Mouse (Mus musculus) gastrocnemius, postnatal 4 days (tissue): ENCODE results near the gene Pde4b. TPM values are rescaled to one million over a fixed set of nuclear protein-coding genes. Genes with fewer than 3 reads are reported as not detected.
"Not testable (repeated sequence)": the region's sequence is repeated elsewhere in the genome, so short reads cannot be mapped to it uniquely, and the experiment has no call there.

ENCODE experiments used
- DNase-seq, 2 experiments: peaks; one replicate each; pipeline ENCODE4 v3.0.0; 2021 to 2022; ENCODE audit warnings: low spot score in 2 of 2, mixed read lengths in 2 of 2
- total RNA-seq, 2 experiments: library from RNA; stranded (reverse); gene quantifications; 2 replicates each; pipeline ENCODE4 v1.2.3; 2021

Gene Pde4b
- total RNA-seq, 2 experiments from 2014 or later: 40.0 to 51.2 TPM

- DNase-seq: no peak
Observed at GRCm38 (mm10) chr4:102446160-102446945, 359.0 kb downstream of the Pde4b start.

- no peak for DNase-seq
Observed at GRCm38 (mm10) chr4:102456426-102456825, 369.1 kb downstream of the Pde4b start.

- DNase-seq: no peak
Observed at GRCm38 (mm10) chr4:102459216-102459999, 372.1 kb downstream of the Pde4b start.

GRCm38 (mm10) chr4:102478104-102478503 lies 390.8 kb downstream of the Pde4b start:
- DNase-seq: no peak

- DNase-seq: no peak
Observed at GRCm38 (mm10) chr4:102478860-102479259, 391.5 kb downstream of the Pde4b start.

GRCm38 (mm10) chr4:102480830-102481484 lies 393.6 kb downstream of the Pde4b start:
- no peak for DNase-seq

GRCm38 (mm10) chr4:102483354-102484018 lies 396.1 kb downstream of the Pde4b start:
- DNase-seq: no peak

GRCm38 (mm10) chr4:102484738-102485137 lies 397.4 kb downstream of the Pde4b start:
- no peak for DNase-seq

- no peak for DNase-seq
Observed at GRCm38 (mm10) chr4:102486134-102486920, 399.0 kb downstream of the Pde4b start.

GRCm38 (mm10) chr4:102486921-102487240 lies 399.5 kb downstream of the Pde4b start:
- no peak for DNase-seq

- no peak for DNase-seq
Observed at GRCm38 (mm10) chr4:102488000-102488399, 400.7 kb downstream of the Pde4b start.

- no peak for DNase-seq
Observed at GRCm38 (mm10) chr4:102491468-102492123, 404.3 kb downstream of the Pde4b start.

GRCm38 (mm10) chr4:102492911-102493310 lies 405.6 kb downstream of the Pde4b start:
- DNase-seq: no peak

GRCm38 (mm10) chr4:102493342-102494128 lies 406.2 kb downstream of the Pde4b start:
- no peak for DNase-seq

- DNase-seq: not testable (repeated sequence)
Observed at GRCm38 (mm10) chr4:102494203-102494602, 406.9 kb downstream of the Pde4b start.

- DNase-seq: no peak
Observed at GRCm38 (mm10) chr4:102495001-102495400, 407.7 kb downstream of the Pde4b start.

GRCm38 (mm10) chr4:102495474-102495873 lies 408.1 kb downstream of the Pde4b start:
- DNase-seq: no peak

GRCm38 (mm10) chr4:102496269-102497177 lies 409.2 kb downstream of the Pde4b start:
- DNase-seq: no peak
